Mouse (Mus musculus) ovary, postnatal 10 days (tissue): ENCODE measurements around the gene Gm17332.
A peak's percentile ranks its signal among the peaks of the same experiment; 100 is the strongest.
"Not testable (repeated sequence)": the region's sequence is repeated elsewhere in the genome, so short reads cannot be mapped to it uniquely, and the experiment has no call there.

ENCODE experiments used
- DNase-seq: peaks from one replicate; pipeline ENCODE4 v3.0.0; 2022; ENCODE audit warnings: low spot score

Gene Gm17332

GRCm38 (mm10) chr11:31182362-31182761 is at the start of gene Gm17332:
Gene Gm17332, minus strand, starts transcription at chr11:31182462.
- no peak for DNase-seq

GRCm38 (mm10) chr11:31229966-31230365 is 47.7 kb upstream of the Gm17332 start:
- no peak for DNase-seq

- DNase-seq: no peak
Observed at GRCm38 (mm10) chr11:31225359-31225758, 43.1 kb upstream of the Gm17332 start.

- no peak for DNase-seq
Observed at GRCm38 (mm10) chr11:31218009-31218408, 35.7 kb upstream of the Gm17332 start.

- no peak for DNase-seq
Observed at GRCm38 (mm10) chr11:31195621-31196363, 13.5 kb upstream of the Gm17332 start.

- DNase-seq: no peak
Observed at GRCm38 (mm10) chr11:31194761-31195160, 12.5 kb upstream of the Gm17332 start.

GRCm38 (mm10) chr11:31170052-31170646 is 12.1 kb downstream of the Gm17332 start:
- peak; percentile 2 for DNase-seq

- peak; percentile 3 for DNase-seq
Observed at GRCm38 (mm10) chr11:31169161-31170051, 12.9 kb downstream of the Gm17332 start.

GRCm38 (mm10) chr11:31168831-31169160 is 13.5 kb downstream of the Gm17332 start:
- no peak for DNase-seq

GRCm38 (mm10) chr11:31157021-31157420 is 25.2 kb downstream of the Gm17332 start:
- no peak for DNase-seq

- DNase-seq: not testable (repeated sequence)
Observed at GRCm38 (mm10) chr11:31138394-31138793, 43.9 kb downstream of the Gm17332 start.

- DNase-seq: not testable (repeated sequence)
Observed at GRCm38 (mm10) chr11:31134824-31135223, 47.4 kb downstream of the Gm17332 start.

- DNase-seq: not testable (repeated sequence)
Observed at GRCm38 (mm10) chr11:31133726-31134125, 48.5 kb downstream of the Gm17332 start.
